Mouse (Mus musculus): Measurements from ENCODE around the gene Nectin1. TPM values are rescaled to one million over a fixed set of nuclear protein-coding genes. Genes with fewer than 3 reads are reported as not detected.

The Nectin1 gene
- total RNA-seq (2014; rRNA removed), result 4.0 and 10.3 TPM in 2 replicates
- 38.6 and 48.0 TPM in 2 replicates for polyA plus RNA-seq (2012; rRNA removed)

- TF ChIP-seq CTCF (IDR thresholded peaks at IDR 0.05; ENCODE audit: low read depth, low read length) (peak; percentile 81), POLR2A (IDR thresholded peaks at IDR 0.05; ENCODE audit: extremely low read depth, insufficient read depth, low read length) (peak; percentile 95)
- Histone ChIP-seq H3K79me2 (ENCODE audit: control insufficient read depth, insufficient read depth, low read length) (peaks cover 39% of the 10 kb centered on the region), H3K27ac (replicated peaks; ENCODE audit: insufficient read depth, low read depth, low read length) (peak within 1 kb of the TSS; percentile 79), H3K9ac (ENCODE audit: low read depth, low read length) (peak within 1 kb of the TSS; percentile 99), H3K36me3 (ENCODE audit: control insufficient read depth, insufficient read depth, low read length) (no peaks in the 10 kb centered on the region), H3K4me1 (ENCODE audit: control insufficient read depth, insufficient read depth, low read length) (peaks cover 24% of the 10 kb centered on the region), H3K27me3 (ENCODE audit: control insufficient read depth, insufficient read depth, low read length) (no peaks in the 10 kb centered on the region), H3K4me3 (ENCODE audit: insufficient read depth, low read depth, low read length) (peak within 1 kb of the TSS; percentile 70)
- WGBS, result under 1% methylated on average over 51 of the region's 51 CpGs
- DNase-seq (ENCODE audit: extremely low read depth, low read depth, low spot score), result peak; percentile 76
These were observed at the start of gene Nectin1 for GRCm38 (mm10) chr9:43743647-43744137. Gene Nectin1, plus strand, starts transcription at chr9:43743984.

GRCm38 (mm10) chr9:43698080-43698712 lies 45.6 kb upstream of the Nectin1 start:
- Histone ChIP-seq H3K9ac (ENCODE audit: low read depth, low read length) (no peak overlapping the region), H3K36me3 (ENCODE audit: control insufficient read depth, insufficient read depth, low read length) (no peaks in the 10 kb centered on the region), H3K4me1 (ENCODE audit: control insufficient read depth, insufficient read depth, low read length) (no peaks in the 10 kb centered on the region), H3K27me3 (ENCODE audit: control insufficient read depth, insufficient read depth, low read length) (no peaks in the 10 kb centered on the region), H3K27ac (replicated peaks; ENCODE audit: insufficient read depth, low read depth, low read length) (no peak overlapping the region), H3K4me3 (ENCODE audit: insufficient read depth, low read depth, low read length) (no peak overlapping the region), H3K79me2 (ENCODE audit: control insufficient read depth, insufficient read depth, low read length) (no peaks in the 10 kb centered on the region)
- 12% methylated on average over 8 of the region's 8 CpGs for WGBS
- TF ChIP-seq CTCF (IDR thresholded peaks at IDR 0.05; ENCODE audit: low read depth, low read length) (peak; percentile 30; the same call in 1 of the 2 replicates), POLR2A (IDR thresholded peaks at IDR 0.05; ENCODE audit: extremely low read depth, insufficient read depth, low read length) (no peak)
- peak; percentile 20 for DNase-seq (ENCODE audit: extremely low read depth, low read depth, low spot score)

- Histone ChIP-seq H3K4me1 (ENCODE audit: control insufficient read depth, insufficient read depth, low read length) (no peaks in the 10 kb centered on the region), H3K9ac (ENCODE audit: low read depth, low read length) (no peak overlapping the region), H3K27ac (replicated peaks; ENCODE audit: insufficient read depth, low read depth, low read length) (no peak overlapping the region), H3K36me3 (ENCODE audit: control insufficient read depth, insufficient read depth, low read length) (no peaks in the 10 kb centered on the region), H3K27me3 (ENCODE audit: control insufficient read depth, insufficient read depth, low read length) (no peaks in the 10 kb centered on the region), H3K79me2 (ENCODE audit: control insufficient read depth, insufficient read depth, low read length) (no peaks in the 10 kb centered on the region), H3K4me3 (ENCODE audit: insufficient read depth, low read depth, low read length) (no peak overlapping the region)
- DNase-seq (ENCODE audit: extremely low read depth, low read depth, low spot score), result no peak
- WGBS, result 86% methylated on average over 10 of the region's 10 CpGs
- no peak for TF ChIP-seq POLR2A (IDR thresholded peaks at IDR 0.05; ENCODE audit: extremely low read depth, insufficient read depth, low read length)
- no peak for TF ChIP-seq CTCF (IDR thresholded peaks at IDR 0.05; ENCODE audit: low read depth, low read length)
These were observed 44.9 kb upstream of the Nectin1 start for GRCm38 (mm10) chr9:43698841-43699240.

GRCm38 (mm10) chr9:43699417-43700225 lies 44.2 kb upstream of the Nectin1 start:
- Histone ChIP-seq H3K4me1 (ENCODE audit: control insufficient read depth, insufficient read depth, low read length) (no peaks in the 10 kb centered on the region), H3K27ac (replicated peaks; ENCODE audit: insufficient read depth, low read depth, low read length) (no peak overlapping the region), H3K79me2 (ENCODE audit: control insufficient read depth, insufficient read depth, low read length) (no peaks in the 10 kb centered on the region), H3K9ac (ENCODE audit: low read depth, low read length) (no peak overlapping the region), H3K4me3 (ENCODE audit: insufficient read depth, low read depth, low read length) (no peak overlapping the region), H3K27me3 (ENCODE audit: control insufficient read depth, insufficient read depth, low read length) (no peaks in the 10 kb centered on the region), H3K36me3 (ENCODE audit: control insufficient read depth, insufficient read depth, low read length) (no peaks in the 10 kb centered on the region)
- 52% methylated on average over 11 of the region's 11 CpGs for WGBS
- no peak for TF ChIP-seq POLR2A (IDR thresholded peaks at IDR 0.05; ENCODE audit: extremely low read depth, insufficient read depth, low read length)
- no peak for TF ChIP-seq CTCF (IDR thresholded peaks at IDR 0.05; ENCODE audit: low read depth, low read length)
- DNase-seq (ENCODE audit: extremely low read depth, low read depth, low spot score), result no peak

GRCm38 (mm10) chr9:43700226-43700579 lies 43.6 kb upstream of the Nectin1 start:
- Histone ChIP-seq H3K4me3 (ENCODE audit: insufficient read depth, low read depth, low read length) (no peak overlapping the region), H3K4me1 (ENCODE audit: control insufficient read depth, insufficient read depth, low read length) (no peaks in the 10 kb centered on the region), H3K27ac (replicated peaks; ENCODE audit: insufficient read depth, low read depth, low read length) (no peak overlapping the region), H3K36me3 (ENCODE audit: control insufficient read depth, insufficient read depth, low read length) (no peaks in the 10 kb centered on the region), H3K79me2 (ENCODE audit: control insufficient read depth, insufficient read depth, low read length) (no peaks in the 10 kb centered on the region), H3K27me3 (ENCODE audit: control insufficient read depth, insufficient read depth, low read length) (no peaks in the 10 kb centered on the region), H3K9ac (ENCODE audit: low read depth, low read length) (no peak overlapping the region)
- DNase-seq (ENCODE audit: extremely low read depth, low read depth, low spot score), result no peak
- WGBS, result 85% methylated on average over 3 of the region's 3 CpGs
- no peak for TF ChIP-seq CTCF (IDR thresholded peaks at IDR 0.05; ENCODE audit: low read depth, low read length)
- no peak for TF ChIP-seq POLR2A (IDR thresholded peaks at IDR 0.05; ENCODE audit: extremely low read depth, insufficient read depth, low read length)

Measured in liver, adult 2 months (tissue).